In genomic region chr13:104285737-104286311, GRCm38 (mm10) we compare ENCODE assay signal across 8 mouse cellular contexts. TPM values are rescaled to one million over a fixed set of nuclear protein-coding genes. Genes with fewer than 3 reads are reported as not detected.
DNase-seq lines count a peak whose midpoint lies in the region; ATAC-seq and TF ChIP-seq lines count a peak whose summit lies in the region.

No protein-coding gene starts in this region.

- 0 out of 2 replicates have a peak, but pooled peaks have one; percentile 9 for ATAC-seq in frontal cortex, adult (ENCODE audit: low TSS enrichment)
- 0 out of 2 replicates have a peak, but pooled peaks have one; percentile 11 for ATAC-seq in forebrain, embryonic 14.5 days
- ATAC-seq in hindbrain, embryonic 14.5 days (ENCODE audit: low FRiP score): no peak

- no peaks in the 10 kb centered on the region for H3K27me3 ChIP-seq in forebrain, embryonic 14.5 days (replicated peaks; ENCODE audit: control insufficient read depth, insufficient read depth, low read length)
- no peaks in the 10 kb centered on the region for H3K27me3 ChIP-seq in hindbrain, embryonic 14.5 days (ENCODE audit: control insufficient read depth, insufficient read depth, low read length)

- intact Hi-C loops in left cerebral cortex, adult 2 months (cut with DNase I): loop anchor here (1.0 to 5.0 kb wide), 3 partner anchors 395 to 651 kb away; no protein-coding TSS in a partner anchor

- no peaks in the 10 kb centered on the region for H3K36me3 ChIP-seq in forebrain, embryonic 14.5 days (ENCODE audit: control insufficient read depth, insufficient read depth, low read length)
- no peaks in the 10 kb centered on the region for H3K36me3 ChIP-seq in hindbrain, embryonic 14.5 days (replicated peaks; ENCODE audit: control insufficient read depth, insufficient read depth)

- no peaks in the 10 kb centered on the region for H3K4me1 ChIP-seq in brown adipose tissue, adult 24 weeks (ENCODE audit: control insufficient read depth, insufficient read depth, insufficient read length, low read length)
- peaks cover 13% of the 10 kb centered on the region for H3K4me1 ChIP-seq in forebrain, embryonic 14.5 days (ENCODE audit: control insufficient read depth, insufficient read depth, low read length)
- H3K4me1 ChIP-seq in hindbrain, embryonic 14.5 days (replicated peaks; ENCODE audit: control insufficient read depth, insufficient read depth, low read length): peaks cover 7% of the 10 kb centered on the region; the same call in 1 of the 2 replicates

- peak overlapping the region; percentile 94 for H3K27ac ChIP-seq in brown adipose tissue, adult 24 weeks (replicated peaks; ENCODE audit: low read depth, low read length)
- H3K27ac ChIP-seq in forebrain, embryonic 14.5 days (ENCODE audit: low read depth, low read length): peak overlapping the region; percentile 70; the same call in 1 of the 2 replicates
- peak overlapping the region; percentile 62 for H3K27ac ChIP-seq in hindbrain, embryonic 14.5 days
- H3K27ac ChIP-seq in left cerebral cortex, adult 2 months: peak overlapping the region; percentile 81

- peak overlapping the region; percentile 71 for H3K4me2 ChIP-seq in forebrain, embryonic 14.5 days (ENCODE audit: low read length)
- peak overlapping the region; percentile 77 for H3K4me2 ChIP-seq in hindbrain, embryonic 14.5 days (replicated peaks)

- no peak for DNase-seq in frontal cortex, postnatal 14 days (ENCODE audit: low spot score in 2 of 2)
- DNase-seq in forebrain, embryonic 14.5 days (ENCODE audit: low spot score): peak; percentile 52
- peak; percentile 51 for DNase-seq in hindbrain, embryonic 14.5 days (ENCODE audit: low spot score)
- peak in 1 of 2 experiments; percentile 13 for DNase-seq in left cerebral cortex, adult 2 months (ENCODE audit: extremely low spot score in 1 of 2, low spot score in 2 of 2)
- DNase-seq in mesoderm, embryonic 11.5 days (ENCODE audit: low read depth, low spot score): peak; percentile 6
- peak; percentile 45 for DNase-seq in testis, postnatal 10 days (ENCODE audit: low spot score)

- TF ChIP-seq CTCF in left cerebral cortex, adult 2 months (IDR thresholded peaks at IDR 0.05): no peak

- no peaks in the 10 kb centered on the region for H3K9me3 ChIP-seq in forebrain, embryonic 14.5 days (replicated peaks; ENCODE audit: control insufficient read depth, low read length)
- no peaks in the 10 kb centered on the region for H3K9me3 ChIP-seq in hindbrain, embryonic 14.5 days (ENCODE audit: control insufficient read depth, low read length)

- peak overlapping the region; percentile 84 for H3K4me3 ChIP-seq in brown adipose tissue, adult 24 weeks (ENCODE audit: insufficient read depth, low read depth, low read length)
- peak overlapping the region; percentile 34 for H3K4me3 ChIP-seq in forebrain, embryonic 14.5 days (ENCODE audit: low read depth, low read length)
- H3K4me3 ChIP-seq in hindbrain, embryonic 14.5 days (replicated peaks; ENCODE audit: low read length): peak overlapping the region; percentile 41
- H3K4me3 ChIP-seq in left cerebral cortex, adult 2 months: peak overlapping the region; percentile 47

- under 1% methylated on average over 10 of the region's 10 CpGs for whole genome bisulfite sequencing in forebrain, embryonic 14.5 days
- WGBS in hindbrain, embryonic 14.5 days: 1% methylated on average over 10 of the region's 10 CpGs

- peak overlapping the region; percentile 60 for H3K9ac ChIP-seq in forebrain, embryonic 14.5 days (ENCODE audit: low read length)
- H3K9ac ChIP-seq in hindbrain, embryonic 14.5 days: peak overlapping the region; percentile 50

RNA-seq across cellular contexts. Expression of gene Adamts6, which starts 1.8 kb away (rescaled TPM):
- 0.17 and 1.5 TPM in 2 replicates for polyA plus RNA-seq in brown adipose tissue, adult 24 weeks (2012; ENCODE audit: insufficient read depth, insufficient read length, missing spikeins)
- 2.0 and 2.2 TPM in 2 replicates for polyA plus RNA-seq in forebrain, embryonic 14.5 days (2014; fragmentation: Nextera tagmentation; extraction: Ambion mirVana)
- 2.0 and 2.5 TPM in 2 replicates for polyA plus RNA-seq in hindbrain, embryonic 14.5 days (2014; fragmentation: Nextera tagmentation; extraction: Ambion mirVana)
- total RNA-seq in left cerebral cortex, adult 2 months (2021): 1 to 10 TPM; 3.9 to 4.6 TPM

RNA-seq across cellular contexts. Expression of gene Ppwd1, which starts 57.2 kb away (rescaled TPM):
- 11.2 and 11.9 TPM in 2 replicates for polyA plus RNA-seq in brown adipose tissue, adult 24 weeks (2012; ENCODE audit: insufficient read depth, insufficient read length, missing spikeins)
- 7.8 and 9.0 TPM in 2 replicates for polyA plus RNA-seq in forebrain, embryonic 14.5 days (2014; fragmentation: Nextera tagmentation; extraction: Ambion mirVana)
- 7.2 and 7.9 TPM in 2 replicates for polyA plus RNA-seq in hindbrain, embryonic 14.5 days (2014; fragmentation: Nextera tagmentation; extraction: Ambion mirVana)
- total RNA-seq in left cerebral cortex, adult 2 months (2021): 10 to 100 TPM; 14.0 to 15.5 TPM

RNA-seq across cellular contexts. Expression of gene Cenpk, which starts 57.4 kb away (rescaled TPM):
- 1.3 TPM in 1 of 2 replicates, not detected in the other for polyA plus RNA-seq in brown adipose tissue, adult 24 weeks (2012; ENCODE audit: insufficient read depth, insufficient read length, missing spikeins)
- polyA plus RNA-seq in forebrain, embryonic 14.5 days (2014; fragmentation: Nextera tagmentation; extraction: Ambion mirVana): 27.9 and 33.1 TPM in 2 replicates
- 13.6 and 17.3 TPM in 2 replicates for polyA plus RNA-seq in hindbrain, embryonic 14.5 days (2014; fragmentation: Nextera tagmentation; extraction: Ambion mirVana)
- total RNA-seq in left cerebral cortex, adult 2 months (2021): 1 to 10 TPM in 1 of 2 experiments, under 1 TPM in 1; 0.65 to 1.7 TPM

Comparison
In these comparisons a context has a peak if more than half of its experiments do, and no peak if none do; other contexts are left out.
1. DNase-seq: peak in forebrain, embryonic 14.5 days (single experiment), hindbrain, embryonic 14.5 days (single experiment), mesoderm, embryonic 11.5 days (single experiment) and testis, postnatal 10 days (single experiment); none in frontal cortex, postnatal 14 days (0 of 2).
2. H3K4me3 ChIP-seq: peak in every context shown above with its lines; median percentile 84 in brown adipose tissue, adult 24 weeks; 47 in left cerebral cortex, adult 2 months; 41 in hindbrain, embryonic 14.5 days; 34 in forebrain, embryonic 14.5 days.
3. Peak in every context shown above with its lines, with median percentiles within 50 percentile points of each other: H3K27ac ChIP-seq.